Comparison of ENCODE assay signal across 9 mouse cellular contexts in genomic region chr17:88318207-88318791, GRCm38 (mm10).
DNase-seq lines count a peak whose midpoint lies in the region; ATAC-seq and TF ChIP-seq lines count a peak whose summit lies in the region.
"Had no signal": no experiment of that assay in that cellular context is flagged by ENCODE, and none has a peak within 500 bp of the region (broad histone marks: within the 10 kb centered on the region; RNA-seq: fewer than 3 reads in every experiment).

No protein-coding gene starts in this region.

- no peaks in the 10 kb centered on the region for H3K4me1 ChIP-seq in intestine, embryonic 14.5 days (replicated peaks; ENCODE audit: control insufficient read depth, insufficient read depth, low read length)
- no peaks in the 10 kb centered on the region for H3K4me1 ChIP-seq in intestine, postnatal 0 days (replicated peaks; ENCODE audit: control insufficient read depth, insufficient read depth, low read length)
- no peaks in the 10 kb centered on the region for H3K4me1 ChIP-seq in limb, embryonic 13.5 days
- H3K4me1 ChIP-seq: embryonic facial prominence, embryonic 13.5 days had no signal

- no peaks in the 10 kb centered on the region for H3K27me3 ChIP-seq in intestine, embryonic 14.5 days (replicated peaks; ENCODE audit: control insufficient read depth, insufficient read depth, low read length)
- H3K27me3 ChIP-seq in intestine, postnatal 0 days (replicated peaks; ENCODE audit: control insufficient read depth, insufficient read depth, low read length), result no peaks in the 10 kb centered on the region
- H3K27me3 ChIP-seq in limb, embryonic 13.5 days, result no peaks in the 10 kb centered on the region
- H3K27me3 ChIP-seq: embryonic facial prominence, embryonic 13.5 days had no signal

- no peak overlapping the region for H3K4me3 ChIP-seq in intestine, embryonic 14.5 days (ENCODE audit: low read depth, low read length)
- H3K4me3 ChIP-seq in intestine, postnatal 0 days (ENCODE audit: low read depth, low read length), result no peak overlapping the region
- H3K4me3 ChIP-seq in limb, embryonic 13.5 days, result no peak overlapping the region
- H3K4me3 ChIP-seq: embryonic facial prominence, embryonic 13.5 days had no signal

- ATAC-seq in intestine, embryonic 14.5 days (replicated peaks; ENCODE audit: low FRiP score, low TSS enrichment, low read depth), result 0 out of 2 replicates have a peak, but pooled peaks have one; percentile 32
- no peak for ATAC-seq in intestine, postnatal 0 days
- peak; percentile 76 for ATAC-seq in limb, embryonic 13.5 days (ENCODE audit: low FRiP score, low read depth)
- no peak for ATAC-seq in frontal cortex, adult (ENCODE audit: low TSS enrichment)

- no peak for TF ChIP-seq CTCF in intestine, postnatal 0 days (IDR thresholded peaks at IDR 0.05; ENCODE audit: low read depth)

- H3K27ac ChIP-seq in intestine, embryonic 14.5 days (ENCODE audit: low read depth), result no peak overlapping the region
- H3K27ac ChIP-seq in intestine, postnatal 0 days (ENCODE audit: low read depth, low read length), result no peak overlapping the region
- H3K27ac ChIP-seq in limb, embryonic 13.5 days, result no peak overlapping the region
- H3K27ac ChIP-seq: embryonic facial prominence, embryonic 13.5 days had no signal

- H3K9me3 ChIP-seq in intestine, embryonic 14.5 days (ENCODE audit: control insufficient read depth, low read length), result peaks cover under 1% of the 10 kb centered on the region; the same call in 1 of the 2 replicates
- H3K9me3 ChIP-seq in intestine, postnatal 0 days (ENCODE audit: control insufficient read depth), result no peaks in the 10 kb centered on the region
- no peaks in the 10 kb centered on the region for H3K9me3 ChIP-seq in limb, embryonic 13.5 days
- H3K9me3 ChIP-seq: embryonic facial prominence, embryonic 13.5 days had no signal

- H3K36me3 ChIP-seq in intestine, embryonic 14.5 days (ENCODE audit: control insufficient read depth, insufficient read depth, low read length), result no peaks in the 10 kb centered on the region
- no peaks in the 10 kb centered on the region for H3K36me3 ChIP-seq in intestine, postnatal 0 days (ENCODE audit: control insufficient read depth, insufficient read depth)
- no peaks in the 10 kb centered on the region for H3K36me3 ChIP-seq in limb, embryonic 13.5 days
- H3K36me3 ChIP-seq: embryonic facial prominence, embryonic 13.5 days had no signal

- no peak for DNase-seq in intestine, embryonic 14.5 days (ENCODE audit: low spot score)
- peak; percentile 73 for DNase-seq in NIH3T3 (ENCODE audit: low read depth)
- DNase-seq in kidney, adult 11 months, result peak; percentile 20
- no peak for DNase-seq in MN1 (ENCODE audit: low spot score)
- DNase-seq: spleen, adult 18-20 months had no signal

- 53% methylated on average over 16 of the region's 16 CpGs for WGBS in intestine, embryonic 14.5 days
- 68% methylated on average over 16 of the region's 16 CpGs for WGBS in intestine, postnatal 0 days
- WGBS in limb, embryonic 13.5 days, result 53% methylated on average over 16 of the region's 16 CpGs

- H3K4me2 ChIP-seq in intestine, embryonic 14.5 days (ENCODE audit: low read length), result no peak overlapping the region
- no peak overlapping the region for H3K4me2 ChIP-seq in intestine, postnatal 0 days (replicated peaks; ENCODE audit: low read depth)
- no peak overlapping the region for H3K4me2 ChIP-seq in limb, embryonic 13.5 days (replicated peaks)
- H3K4me2 ChIP-seq: embryonic facial prominence, embryonic 13.5 days had no signal

- no peak overlapping the region for H3K9ac ChIP-seq in intestine, embryonic 14.5 days (ENCODE audit: low read length)
- H3K9ac ChIP-seq in intestine, postnatal 0 days (ENCODE audit: low read depth, low read length), result no peak overlapping the region
- no peak overlapping the region for H3K9ac ChIP-seq in limb, embryonic 13.5 days
- H3K9ac ChIP-seq: embryonic facial prominence, embryonic 13.5 days had no signal

Comparison
In these comparisons a context has a peak if more than half of its experiments do, and no peak if none do; other contexts are left out.
1. ATAC-seq: peak in intestine, embryonic 14.5 days (single experiment) and limb, embryonic 13.5 days (single experiment); none in intestine, postnatal 0 days (single experiment) and frontal cortex, adult (single experiment).
2. DNase-seq: peak in NIH3T3 (single experiment) and kidney, adult 11 months (single experiment); none in intestine, embryonic 14.5 days (single experiment) and MN1 (single experiment).